Mouse (Mus musculus): ENCODE measurements around the gene Fmnl1. TPM values are rescaled to one million over a fixed set of nuclear protein-coding genes. Genes with fewer than 3 reads are reported as not detected.

The Fmnl1 gene
- polyA plus RNA-seq, 1 experiment: 3.8 TPM

GRCm38 (mm10) chr11:103192230-103192955, 21.5 kb downstream of the Fmnl1 start:
- no peaks in the 10 kb centered on the region for H3K4me1 ChIP-seq (ENCODE audit: control insufficient read depth, insufficient read depth, insufficient read length, low read length)
- H3K4me3 ChIP-seq (ENCODE audit: insufficient read depth, low read depth, low read length): no peak overlapping the region
- no peak overlapping the region for H3K27ac ChIP-seq (replicated peaks; ENCODE audit: low read depth, low read length)

GRCm38 (mm10) chr11:103192956-103193824, 22.3 kb downstream of the Fmnl1 start:
- Histone ChIP-seq H3K27ac (replicated peaks; ENCODE audit: low read depth, low read length) (no peak overlapping the region), H3K4me3 (ENCODE audit: insufficient read depth, low read depth, low read length) (no peak overlapping the region), H3K4me1 (ENCODE audit: control insufficient read depth, insufficient read depth, insufficient read length, low read length) (no peaks in the 10 kb centered on the region)

GRCm38 (mm10) chr11:103193825-103194168, 22.9 kb downstream of the Fmnl1 start:
- H3K4me3 ChIP-seq (ENCODE audit: insufficient read depth, low read depth, low read length): no peak overlapping the region
- H3K27ac ChIP-seq (replicated peaks; ENCODE audit: low read depth, low read length): no peak overlapping the region

GRCm38 (mm10) chr11:103195236-103195635, 24.3 kb downstream of the Fmnl1 start:
- no peak overlapping the region for H3K27ac ChIP-seq (replicated peaks; ENCODE audit: low read depth, low read length)

More at GRCm38 (mm10) chr11:103193825-103194168, 22.9 kb downstream of the Fmnl1 start:
- H3K4me1 ChIP-seq (ENCODE audit: control insufficient read depth, insufficient read depth, insufficient read length, low read length): no peaks in the 10 kb centered on the region

GRCm38 (mm10) chr11:103195656-103196055, 24.7 kb downstream of the Fmnl1 start:
- Histone ChIP-seq H3K4me3 (ENCODE audit: insufficient read depth, low read depth, low read length) (no peak overlapping the region), H3K27ac (replicated peaks; ENCODE audit: low read depth, low read length) (no peak overlapping the region), H3K4me1 (ENCODE audit: control insufficient read depth, insufficient read depth, insufficient read length, low read length) (no peaks in the 10 kb centered on the region)

More at GRCm38 (mm10) chr11:103195236-103195635, 24.3 kb downstream of the Fmnl1 start:
- Histone ChIP-seq H3K4me3 (ENCODE audit: insufficient read depth, low read depth, low read length) (no peak overlapping the region), H3K4me1 (ENCODE audit: control insufficient read depth, insufficient read depth, insufficient read length, low read length) (no peaks in the 10 kb centered on the region)

- H3K4me1 ChIP-seq (ENCODE audit: control insufficient read depth, insufficient read depth, insufficient read length, low read length): no peaks in the 10 kb centered on the region
- H3K4me3 ChIP-seq (ENCODE audit: insufficient read depth, low read depth, low read length): no peak overlapping the region
- H3K27ac ChIP-seq (replicated peaks; ENCODE audit: low read depth, low read length): no peak overlapping the region
Observed at GRCm38 (mm10) chr11:103197340-103197739, 26.4 kb downstream of the Fmnl1 start.

GRCm38 (mm10) chr11:103198339-103198738, 27.4 kb downstream of the Fmnl1 start:
- H3K4me3 ChIP-seq (ENCODE audit: insufficient read depth, low read depth, low read length): no peak overlapping the region
- H3K4me1 ChIP-seq (ENCODE audit: control insufficient read depth, insufficient read depth, insufficient read length, low read length): no peaks in the 10 kb centered on the region
- no peak overlapping the region for H3K27ac ChIP-seq (replicated peaks; ENCODE audit: low read depth, low read length)

GRCm38 (mm10) chr11:103198911-103199803, 28.2 kb downstream of the Fmnl1 start:
- H3K4me1 ChIP-seq (ENCODE audit: control insufficient read depth, insufficient read depth, insufficient read length, low read length): no peaks in the 10 kb centered on the region
- no peak overlapping the region for H3K4me3 ChIP-seq (ENCODE audit: insufficient read depth, low read depth, low read length)
- H3K27ac ChIP-seq (replicated peaks; ENCODE audit: low read depth, low read length): no peak overlapping the region

GRCm38 (mm10) chr11:103201664-103202063, 30.8 kb downstream of the Fmnl1 start:
- H3K4me3 ChIP-seq (ENCODE audit: insufficient read depth, low read depth, low read length): no peak overlapping the region
- no peaks in the 10 kb centered on the region for H3K4me1 ChIP-seq (ENCODE audit: control insufficient read depth, insufficient read depth, insufficient read length, low read length)
- no peak overlapping the region for H3K27ac ChIP-seq (replicated peaks; ENCODE audit: low read depth, low read length)

- H3K4me3 ChIP-seq (ENCODE audit: insufficient read depth, low read depth, low read length): no peak overlapping the region
Observed at GRCm38 (mm10) chr11:103202376-103202775, 31.5 kb downstream of the Fmnl1 start.

GRCm38 (mm10) chr11:103206203-103206602, 35.3 kb downstream of the Fmnl1 start:
- no peak overlapping the region for H3K27ac ChIP-seq (replicated peaks; ENCODE audit: low read depth, low read length)
- H3K4me1 ChIP-seq (ENCODE audit: control insufficient read depth, insufficient read depth, insufficient read length, low read length): no peaks in the 10 kb centered on the region
- H3K4me3 ChIP-seq (ENCODE audit: insufficient read depth, low read depth, low read length): no peak overlapping the region

More at GRCm38 (mm10) chr11:103202376-103202775, 31.5 kb downstream of the Fmnl1 start:
- no peak overlapping the region for H3K27ac ChIP-seq (replicated peaks; ENCODE audit: low read depth, low read length)
- H3K4me1 ChIP-seq (ENCODE audit: control insufficient read depth, insufficient read depth, insufficient read length, low read length): no peaks in the 10 kb centered on the region

- H3K4me3 ChIP-seq (ENCODE audit: insufficient read depth, low read depth, low read length): no peak within 1 kb of the TSS
- H3K4me1 ChIP-seq (ENCODE audit: control insufficient read depth, insufficient read depth, insufficient read length, low read length): no peaks in the 10 kb centered on the region
- H3K27ac ChIP-seq (replicated peaks; ENCODE audit: low read depth, low read length): no peak within 1 kb of the TSS
Observed at GRCm38 (mm10) chr11:103208458-103208857, 37.6 kb downstream of the Fmnl1 start, which contains the start of gene 1700023F06Rik. TSS of gene 1700023F06Rik (minus strand) at chr11:103208558.

GRCm38 (mm10) chr11:103210291-103210690, 39.4 kb downstream of the Fmnl1 start:
- H3K4me3 ChIP-seq (ENCODE audit: insufficient read depth, low read depth, low read length): no peak overlapping the region
- no peaks in the 10 kb centered on the region for H3K4me1 ChIP-seq (ENCODE audit: control insufficient read depth, insufficient read depth, insufficient read length, low read length)
- no peak overlapping the region for H3K27ac ChIP-seq (replicated peaks; ENCODE audit: low read depth, low read length)

GRCm38 (mm10) chr11:103213712-103214111, 42.8 kb downstream of the Fmnl1 start:
- H3K4me1 ChIP-seq (ENCODE audit: control insufficient read depth, insufficient read depth, insufficient read length, low read length): no peaks in the 10 kb centered on the region
- no peak overlapping the region for H3K27ac ChIP-seq (replicated peaks; ENCODE audit: low read depth, low read length)
- H3K4me3 ChIP-seq (ENCODE audit: insufficient read depth, low read depth, low read length): no peak overlapping the region

GRCm38 (mm10) chr11:103215355-103215754, 44.4 kb downstream of the Fmnl1 start:
- H3K27ac ChIP-seq (replicated peaks; ENCODE audit: low read depth, low read length): no peak overlapping the region
- no peak overlapping the region for H3K4me3 ChIP-seq (ENCODE audit: insufficient read depth, low read depth, low read length)
- no peaks in the 10 kb centered on the region for H3K4me1 ChIP-seq (ENCODE audit: control insufficient read depth, insufficient read depth, insufficient read length, low read length)

All from brown adipose tissue, adult 24 weeks (tissue).